Mouse (Mus musculus) G1E (cell line): ENCODE measurements around the gene Fam20b. TPM values are rescaled to one million over a fixed set of nuclear protein-coding genes. Genes with fewer than 3 reads are reported as not detected.

Experiments
- ATAC-seq: 2 replicates; pipeline ENCODE4 v1.8.0; 2016; ENCODE audit warnings: mild to moderate bottlenecking; ENCODE audit not compliant: insufficient number of reproducible peaks, poor library complexity, low FRiP score, severe bottlenecking; ENCODE audit errors: extremely low read depth
- DNase-seq: peaks from one replicate; pipeline ENCODE4 v3.0.0; 2012; ENCODE audit warnings: low spot score
- H3K27me3 ChIP-seq: 2 replicates; pipeline ENCODE4 v1.6.1; 2012; ENCODE audit warnings: mild to moderate bottlenecking, low read length, inconsistent platforms; ENCODE audit not compliant: insufficient read depth
- H3K36me3 ChIP-seq: replicated peaks from 2 replicates; pipeline ENCODE3; 2012; ENCODE audit warnings: mild to moderate bottlenecking, inconsistent platforms
- H3K4me1 ChIP-seq: 2 replicates; pipeline ENCODE4 v1.6.1; 2012; ENCODE audit warnings: low read depth, low read length, inconsistent platforms, mixed read lengths; ENCODE audit not compliant: insufficient read depth
- H3K4me3 ChIP-seq: 2 replicates; pipeline ENCODE4 v1.5.1; 2012; ENCODE audit warnings: low read depth, mild to moderate bottlenecking, inconsistent platforms, low read length, moderate library complexity, mixed read lengths
- H3K9me3 ChIP-seq: replicated peaks from 2 replicates; pipeline ENCODE4 v1.6.1; 2012; ENCODE audit warnings: inconsistent platforms
- CTCF ChIP-seq: IDR thresholded peaks from 2 replicates; pipeline ENCODE4 v1.5.1; 2012; ENCODE audit warnings: low read depth, low read length, inconsistent platforms, mixed read lengths
- GATA1 ChIP-seq: IDR thresholded peaks from 2 replicates; pipeline ENCODE4 v1.6.1; 2012; ENCODE audit warnings: borderline replicate concordance, low read length, inconsistent platforms, mixed read lengths
- GATA2 ChIP-seq: IDR thresholded peaks from 2 replicates; pipeline ENCODE4 v1.6.1; 2012; ENCODE audit warnings: low read depth, low read length, inconsistent platforms, borderline replicate concordance
- POLR2AphosphoS5 ChIP-seq: IDR thresholded peaks from 2 replicates; pipeline ENCODE4 v1.6.1; 2012; ENCODE audit warnings: low read depth, low read length, inconsistent platforms; ENCODE audit not compliant: insufficient replicate concordance
- TAL1 ChIP-seq: conservative IDR thresholded peaks from 2 replicates; pipeline ENCODE4 v1.6.1; 2012; ENCODE audit warnings: low read depth, low read length, inconsistent platforms, mixed read lengths
- polyA plus RNA-seq: library from polyadenylated mRNA; stranded (reverse); fragments of >175 nt; gene quantifications from 2 replicates; pipeline ENCODE4 v1.2.3, GENCODE M21; 2012
- total RNA-seq, 2 experiments: library from RNA; stranded (forward) in 1 of 2; stranded (reverse) in 1 of 2; fragments of 200-1000 nt in 1 of 2; fragments of >200 nt in 1 of 2; fragmentation: Nextera tagmentation in 1 of 2; gene quantifications; 2 replicates each; pipeline ENCODE4 v1.2.3; 2014 to 2017

The Fam20b gene
- total and polyA plus RNA-seq, 3 experiments = 11.8 to 93.5 (median 43.3) TPM

DNA sequence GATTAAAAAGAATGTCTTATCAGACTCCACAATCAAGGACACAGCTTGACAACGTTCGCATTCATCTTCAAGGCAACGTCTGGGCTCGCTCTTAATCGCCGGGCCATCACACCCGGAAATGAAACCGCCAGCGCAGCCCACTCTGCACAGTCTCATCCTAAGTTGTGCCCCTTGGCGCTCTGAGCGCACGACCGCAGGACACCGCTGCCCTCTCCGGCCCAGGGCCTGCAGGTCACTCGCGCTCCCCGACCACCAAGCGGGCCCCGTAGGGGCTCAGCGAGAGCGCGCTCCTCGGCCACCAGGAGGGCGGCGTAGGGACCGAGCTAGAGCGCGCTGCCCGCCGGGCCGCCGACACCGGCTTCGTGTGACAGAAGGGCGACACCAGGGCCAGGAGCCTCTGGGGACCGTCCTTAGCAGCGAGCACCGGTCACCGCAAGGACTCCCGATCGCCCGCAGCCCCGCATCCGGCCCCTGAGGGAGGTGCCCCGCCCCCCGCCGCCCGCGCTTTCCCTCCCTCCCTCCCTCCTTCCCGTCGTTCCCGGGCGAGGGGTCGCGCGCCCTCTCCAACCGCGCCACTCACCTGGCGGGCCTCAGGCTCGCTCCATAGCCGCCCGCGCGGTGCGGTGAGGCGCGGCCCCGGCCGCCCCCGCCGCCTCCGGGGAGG, 468 bp downstream of the Fam20b start:
- 0 out of 2 replicates have a peak, but pooled peaks cover under 1% of the 10 kb centered on the region for H3K27me3 ChIP-seq
- DNase-seq = peak; percentile 50
- H3K9me3 ChIP-seq = no peaks in the 10 kb centered on the region
- peaks cover 61% of the 10 kb centered on the region for H3K4me1 ChIP-seq
- H3K36me3 ChIP-seq = peaks cover 23% of the 10 kb centered on the region
- TF ChIP-seq POLR2AphosphoS5 = no peak
- TF ChIP-seq GATA1 = no peak
- TF ChIP-seq GATA2 = no peak
- no peak for TF ChIP-seq TAL1
- TF ChIP-seq CTCF = no peak
- peak overlapping the region; percentile 95 for H3K4me3 ChIP-seq
- peak; percentile 30; the same call in 1 of the 2 replicates for ATAC-seq

DNA sequence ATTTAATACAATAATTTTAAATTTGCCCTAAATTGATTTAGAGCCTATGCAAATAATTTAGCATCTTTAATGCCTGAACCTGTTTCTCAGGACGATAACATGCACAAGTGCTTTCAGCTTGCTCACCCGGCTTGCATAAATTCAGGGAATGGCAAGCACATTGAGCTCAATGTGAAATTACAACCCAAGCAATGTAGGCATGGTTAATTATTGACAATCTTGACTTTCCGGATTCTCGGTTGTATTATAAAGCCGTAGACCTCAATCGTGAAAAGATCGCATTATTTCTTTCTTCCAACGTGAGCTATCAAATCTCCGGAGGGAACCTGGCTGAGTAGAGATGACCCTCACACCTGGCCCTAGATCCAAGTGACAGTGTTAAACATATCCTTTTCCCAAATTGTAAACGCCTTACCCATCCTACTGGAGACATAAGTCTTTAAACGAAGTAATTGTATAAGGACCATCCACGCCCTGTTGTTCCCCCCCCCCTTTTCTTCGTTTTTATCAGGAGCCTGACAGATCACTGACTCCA, 1.1 kb downstream of the Fam20b start:
- peaks cover 58% of the 10 kb centered on the region for H3K4me1 ChIP-seq
- H3K9me3 ChIP-seq = no peaks in the 10 kb centered on the region
- DNase-seq (no peak), ATAC-seq (no peak)
- TF ChIP-seq POLR2AphosphoS5 = no peak
- no peak for TF ChIP-seq TAL1
- no peak for TF ChIP-seq CTCF
- no peak for TF ChIP-seq GATA1
- no peak for TF ChIP-seq GATA2
- peak overlapping the region; percentile 95 for H3K4me3 ChIP-seq
- H3K27me3 ChIP-seq = no peaks in the 10 kb centered on the region
- H3K36me3 ChIP-seq = peaks cover 23% of the 10 kb centered on the region

DNA sequence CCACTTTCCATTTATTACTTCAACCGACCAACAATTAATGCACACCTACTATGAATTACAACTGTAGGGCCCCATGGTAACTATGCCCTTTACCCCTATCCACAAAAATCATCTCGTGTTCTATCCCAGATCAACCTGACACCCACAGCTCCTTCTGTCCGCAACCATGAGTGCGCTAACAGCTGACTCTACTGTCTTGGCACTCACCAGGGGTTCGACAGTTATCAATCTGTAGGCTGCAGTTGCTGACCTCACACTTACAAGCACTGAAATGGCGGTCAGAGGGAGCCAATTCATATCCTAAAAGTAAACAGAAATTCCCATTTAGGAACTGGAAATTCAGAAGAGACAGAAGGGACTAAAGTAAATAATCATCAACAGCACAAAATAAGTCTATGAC, 2.2 kb downstream of the Fam20b start:
- Histone ChIP-seq H3K36me3 (peaks cover 23% of the 10 kb centered on the region), H3K9me3 (no peaks in the 10 kb centered on the region), H3K4me1 (peaks cover 50% of the 10 kb centered on the region), H3K27me3 (no peaks in the 10 kb centered on the region), H3K4me3 (no peak overlapping the region)
- ATAC-seq = no peak
- DNase-seq = no peak
- TF ChIP-seq GATA1 (no peak), POLR2AphosphoS5 (no peak), TAL1 (no peak), CTCF (no peak), GATA2 (no peak)

DNA sequence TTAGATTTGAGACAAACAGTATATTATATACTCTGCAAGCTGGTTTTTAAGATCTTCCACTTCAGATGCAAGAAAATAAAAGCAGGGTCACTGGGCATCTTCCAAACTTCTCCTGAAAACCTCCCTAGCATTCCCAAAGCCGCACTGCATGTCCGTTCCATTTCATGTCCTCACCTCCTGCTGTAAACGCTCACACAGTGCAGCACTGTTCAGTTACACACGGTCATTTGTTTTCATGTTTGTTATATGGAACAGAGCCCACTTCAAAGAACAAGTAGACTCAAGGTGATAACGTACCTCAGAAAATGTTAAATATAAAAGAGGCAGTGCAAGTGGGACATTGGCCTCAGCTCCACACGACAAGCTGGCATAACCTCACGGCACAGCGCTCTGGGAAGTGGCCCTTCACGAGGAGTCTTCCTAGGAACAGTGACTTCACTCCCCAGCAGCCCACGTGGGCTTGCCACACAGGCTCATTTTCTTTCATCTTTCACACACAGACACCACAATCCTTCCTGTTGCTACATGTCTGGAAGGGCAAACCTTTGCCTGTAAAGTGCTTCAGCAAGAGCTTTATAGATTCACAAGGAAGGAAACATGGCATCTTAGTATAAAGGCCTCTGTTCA, 8.3 kb downstream of the Fam20b start:
- peaks cover 57% of the 10 kb centered on the region for H3K36me3 ChIP-seq
- H3K27me3 ChIP-seq = no peaks in the 10 kb centered on the region
- H3K9me3 ChIP-seq = no peaks in the 10 kb centered on the region
- no peak for TF ChIP-seq CTCF
- no peak for TF ChIP-seq GATA1
- H3K4me3 ChIP-seq = no peak overlapping the region
- ATAC-seq (no peak), DNase-seq (no peak)
- peaks cover 21% of the 10 kb centered on the region for H3K4me1 ChIP-seq

DNA sequence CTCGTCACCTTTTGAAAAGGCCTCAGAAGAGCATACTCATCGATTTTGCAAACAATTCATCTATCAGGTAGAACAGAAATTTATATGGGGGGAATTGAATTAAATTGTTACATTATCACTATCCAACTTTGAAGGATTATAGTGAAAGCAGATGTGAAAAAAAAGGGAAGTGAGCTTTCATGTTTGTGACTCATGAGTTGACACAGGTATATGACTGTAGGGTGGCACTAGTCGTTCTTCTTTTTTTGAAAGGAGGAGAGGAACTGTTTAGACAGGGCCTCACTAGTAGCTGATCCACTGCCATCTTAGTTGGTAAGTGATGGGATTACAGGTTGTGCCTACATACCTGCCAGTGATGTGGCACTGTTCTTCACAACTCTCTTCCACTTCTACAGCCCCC, 10.2 kb downstream of the Fam20b start:
- ATAC-seq (no peak), DNase-seq (no peak)
- peaks cover 17% of the 10 kb centered on the region for H3K4me1 ChIP-seq
- H3K4me3 ChIP-seq = no peak overlapping the region
- no peaks in the 10 kb centered on the region for H3K9me3 ChIP-seq
- no peaks in the 10 kb centered on the region for H3K27me3 ChIP-seq
- peaks cover 64% of the 10 kb centered on the region for H3K36me3 ChIP-seq
- no peak for TF ChIP-seq GATA1
- no peak for TF ChIP-seq POLR2AphosphoS5
- TF ChIP-seq CTCF = no peak
- no peak for TF ChIP-seq TAL1
- no peak for TF ChIP-seq GATA2

DNA sequence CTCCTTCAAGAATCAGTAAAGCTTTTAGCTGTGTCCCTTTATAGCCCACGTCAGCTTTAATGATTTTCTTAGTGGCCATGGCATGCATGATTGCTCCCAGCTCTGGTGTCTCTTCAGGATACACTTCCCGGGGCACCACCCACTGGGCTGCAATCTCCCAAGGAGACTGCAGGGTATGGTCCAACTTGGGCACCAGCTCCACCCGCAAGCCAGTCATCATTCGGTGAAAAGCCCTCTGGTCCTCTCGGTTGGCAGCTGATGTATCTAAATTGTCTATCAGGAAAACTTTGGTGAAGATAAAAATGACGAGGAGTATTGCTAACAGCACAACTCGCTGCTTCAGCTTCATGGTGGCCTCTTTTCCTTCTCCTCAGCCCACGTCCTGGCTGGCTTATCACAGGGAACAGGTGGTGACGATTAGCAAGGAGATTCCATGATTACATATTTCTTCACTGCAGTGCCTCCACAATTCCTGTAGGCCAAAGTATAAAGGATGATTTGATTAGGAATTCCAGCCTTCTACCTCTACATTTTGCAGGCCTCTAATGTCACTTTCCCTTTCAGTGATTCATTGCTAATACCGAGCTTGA, 13.1 kb downstream of the Fam20b start:
- no peak for ATAC-seq
- Histone ChIP-seq H3K36me3 (peaks cover 85% of the 10 kb centered on the region), H3K27me3 (no peaks in the 10 kb centered on the region)

More for the DNA sequence above, 13.1 kb downstream of the Fam20b start:
- no peaks in the 10 kb centered on the region for H3K9me3 ChIP-seq
- DNase-seq = no peak
- TF ChIP-seq CTCF = no peak
- no peak for TF ChIP-seq GATA1
- no peak for TF ChIP-seq GATA2
- no peak for TF ChIP-seq TAL1
- TF ChIP-seq POLR2AphosphoS5 = no peak
- peaks cover 15% of the 10 kb centered on the region for H3K4me1 ChIP-seq
- H3K4me3 ChIP-seq = no peak overlapping the region
